Mouse (Mus musculus) hindbrain, embryonic 15.5 days (tissue): Measurements from ENCODE around the gene Phlda3. TPM values are rescaled to one million over a fixed set of nuclear protein-coding genes. Genes with fewer than 3 reads are reported as not detected.

Experiments
- ATAC-seq: fragments of 200-750 bp; cut with Nextera tagmentation; 2 replicates; pipeline ENCODE4 v1.8.0; 2017; ENCODE audit warnings: low read depth, moderate number of reproducible peaks, moderate TSS enrichment; ENCODE audit not compliant: low FRiP score
- H3K27ac ChIP-seq: fragments of 300-500 bp; sonication (generic); replicated peaks from 2 replicates; pipeline ENCODE4 v1.5.1; 2015; ENCODE audit warnings: mild to moderate bottlenecking, inconsistent platforms
- H3K27me3 ChIP-seq: fragments of 300-500 bp; sonication (generic); 2 replicates; pipeline ENCODE4 v1.6.1; 2015; ENCODE audit warnings: control low read depth, inconsistent platforms
- H3K36me3 ChIP-seq: fragments of 300-500 bp; sonication (generic); 2 replicates; pipeline ENCODE4 v1.6.1; 2015; ENCODE audit warnings: control low read depth, inconsistent platforms
- H3K4me1 ChIP-seq: fragments of 300-500 bp; sonication (generic); replicated peaks from 2 replicates; pipeline ENCODE4 v1.6.1; 2015; ENCODE audit warnings: control low read depth, inconsistent platforms
- H3K4me2 ChIP-seq: fragments of 300-500 bp; sonication (generic); 2 replicates; pipeline ENCODE4 v1.6.1; 2015; ENCODE audit warnings: moderate library complexity, mild to moderate bottlenecking, inconsistent platforms
- H3K4me3 ChIP-seq: fragments of 300-500 bp; sonication (generic); 2 replicates; pipeline ENCODE4 v1.5.1; 2015; ENCODE audit warnings: mild to moderate bottlenecking, inconsistent platforms
- H3K9ac ChIP-seq: fragments of 300-500 bp; sonication (generic); 2 replicates; pipeline ENCODE4 v1.6.1; 2015; ENCODE audit warnings: inconsistent platforms
- H3K9me3 ChIP-seq: fragments of 300-500 bp; sonication (generic); 2 replicates; pipeline ENCODE4 v1.6.1; 2016; ENCODE audit warnings: control low read depth, inconsistent platforms
- WGBS: fragments of 180-500 bp; shearing (Covaris S2); methylation state at CpG from one replicate; pipeline ENCODE4 v1.1.7; 2015; 5-methylcytosine and 5-hydroxymethylcytosine counted together
- polyA plus RNA-seq: library from polyadenylated mRNA; unstranded; fragments of >200 nt; fragmentation: Nextera tagmentation; extraction: Ambion mirVana; gene quantifications from 2 replicates; pipeline ENCODE4 v1.2.1, GENCODE M21; 2015

Gene Phlda3
- polyA plus RNA-seq, 1 experiment from 2014 or later = 39.9 TPM

- Histone ChIP-seq H3K9me3 (no peaks in the 10 kb centered on the region), H3K36me3 (no peaks in the 10 kb centered on the region), H3K27me3 (no peaks in the 10 kb centered on the region), H3K27ac (no peak overlapping the region), H3K4me1 (peaks cover 43% of the 10 kb centered on the region), H3K9ac (no peak overlapping the region), H3K4me2 (no peak overlapping the region), H3K4me3 (no peak overlapping the region)
- WGBS = 40% methylated on average over 11 of the region's 11 CpGs
- no peak for ATAC-seq
These were observed 33.8 kb upstream of the Phlda3 start for GRCm38 (mm10) chr1:135731897-135732684.

- Histone ChIP-seq H3K27ac (peak overlapping the region; percentile 57), H3K9me3 (no peaks in the 10 kb centered on the region), H3K4me2 (no peak overlapping the region), H3K4me1 (peaks cover 35% of the 10 kb centered on the region), H3K9ac (no peak overlapping the region), H3K27me3 (no peaks in the 10 kb centered on the region), H3K36me3 (no peaks in the 10 kb centered on the region), H3K4me3 (no peak overlapping the region)
- WGBS = 31% methylated on average over 5 of the region's 7 CpGs
- peak; percentile 81 for ATAC-seq
These were observed 31.5 kb upstream of the Phlda3 start for GRCm38 (mm10) chr1:135734225-135734937.

- Histone ChIP-seq H3K36me3 (no peaks in the 10 kb centered on the region), H3K9ac (no peak overlapping the region), H3K27ac (no peak overlapping the region), H3K9me3 (no peaks in the 10 kb centered on the region), H3K4me1 (peaks cover 32% of the 10 kb centered on the region), H3K4me2 (no peak overlapping the region), H3K27me3 (no peaks in the 10 kb centered on the region), H3K4me3 (no peak overlapping the region)
- 45% methylated on average over 6 of the region's 6 CpGs for WGBS
- no peak for ATAC-seq
These were observed 30.5 kb upstream of the Phlda3 start for GRCm38 (mm10) chr1:135735460-135735859.

DNA sequence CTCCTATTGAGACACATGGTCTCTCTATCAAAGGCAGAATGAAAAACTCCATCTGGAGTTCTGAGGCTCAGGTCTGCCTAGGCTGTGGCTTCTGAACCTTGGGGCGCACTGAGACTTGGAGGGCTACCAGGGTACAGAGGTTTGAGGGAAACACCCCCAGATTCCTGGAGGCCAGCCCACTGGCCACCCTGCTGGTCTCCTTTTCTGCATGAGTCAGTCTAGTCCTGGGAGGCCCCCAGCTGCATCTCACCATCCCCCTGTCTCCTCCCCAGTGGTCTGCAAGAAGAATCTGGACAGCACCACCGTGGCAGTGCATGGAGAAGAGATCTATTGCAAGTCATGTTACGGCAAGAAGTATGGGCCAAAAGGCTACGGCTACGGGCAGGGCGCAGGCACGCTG lies 20.9 kb upstream of the Phlda3 start:
- H3K9me3 ChIP-seq = no peaks in the 10 kb centered on the region
- no peak for ATAC-seq
- no peak overlapping the region for H3K27ac ChIP-seq
- H3K4me2 ChIP-seq = no peak overlapping the region
- peaks cover 8% of the 10 kb centered on the region for H3K4me1 ChIP-seq
- no peaks in the 10 kb centered on the region for H3K36me3 ChIP-seq
- 85% methylated on average over 7 of the region's 7 CpGs for WGBS
- no peak overlapping the region for H3K4me3 ChIP-seq
- H3K27me3 ChIP-seq = no peaks in the 10 kb centered on the region
- H3K9ac ChIP-seq = no peak overlapping the region

DNA sequence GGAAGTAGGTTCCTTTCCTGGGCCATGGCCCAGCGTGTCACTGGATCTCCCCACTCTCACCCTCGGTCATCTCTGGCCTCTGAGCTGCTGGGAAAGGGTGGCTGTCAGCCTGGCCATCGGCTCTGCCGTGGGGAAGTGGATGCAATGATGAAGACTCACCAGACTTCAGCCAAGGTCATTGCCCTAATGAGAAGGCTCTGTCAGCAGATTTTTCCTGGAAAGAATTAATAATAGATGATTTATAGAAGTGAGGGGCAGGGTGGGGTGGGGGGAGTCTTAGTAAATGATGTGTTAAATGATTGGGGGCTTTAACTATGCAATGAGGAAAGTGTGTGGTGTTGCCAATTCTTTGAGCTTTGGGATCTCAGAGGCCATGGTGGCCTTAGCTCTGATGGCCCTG lies 19.7 kb upstream of the Phlda3 start:
- no peaks in the 10 kb centered on the region for H3K9me3 ChIP-seq
- no peak overlapping the region for H3K9ac ChIP-seq
- no peaks in the 10 kb centered on the region for H3K27me3 ChIP-seq
- H3K27ac ChIP-seq = no peak overlapping the region
- no peak overlapping the region for H3K4me2 ChIP-seq
- WGBS = 87% methylated on average over 4 of the region's 4 CpGs
- peaks cover 2% of the 10 kb centered on the region for H3K4me1 ChIP-seq
- no peaks in the 10 kb centered on the region for H3K36me3 ChIP-seq
- H3K4me3 ChIP-seq = no peak overlapping the region
- no peak for ATAC-seq

DNA sequence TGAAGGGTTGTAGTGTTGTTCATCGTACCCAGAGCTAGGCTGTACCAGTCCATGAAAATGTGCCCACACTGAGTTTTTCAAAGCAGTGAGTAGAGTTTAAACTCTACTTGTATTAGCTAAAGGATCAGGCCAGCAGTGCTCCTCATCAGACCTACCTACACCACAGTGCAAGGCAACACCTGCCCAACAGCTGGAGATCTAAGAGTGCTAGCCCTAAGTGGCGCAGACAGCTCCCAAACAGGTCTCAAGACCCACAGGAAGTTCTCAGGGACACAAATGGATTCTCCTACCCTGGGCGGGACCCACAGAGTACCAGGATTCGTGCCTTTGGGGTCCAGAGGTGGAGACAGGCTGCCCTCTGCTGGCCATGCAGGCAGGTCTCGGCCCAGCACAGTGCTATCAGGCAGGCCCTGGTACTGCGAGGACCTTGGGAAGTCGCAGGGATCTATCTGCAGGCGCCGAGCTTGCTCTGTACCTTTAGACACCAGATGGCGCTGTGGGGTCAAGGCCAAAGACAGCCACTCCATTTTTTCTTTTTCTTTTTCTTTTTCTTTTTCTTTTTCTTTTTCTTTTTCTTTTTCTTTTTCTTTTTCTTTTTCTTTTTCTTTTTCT lies 13.1 kb upstream of the Phlda3 start:
- no peak overlapping the region for H3K27ac ChIP-seq
- WGBS = 13% methylated on average over 10 of the region's 10 CpGs
- H3K4me1 ChIP-seq = no peaks in the 10 kb centered on the region
- no peaks in the 10 kb centered on the region for H3K27me3 ChIP-seq
- no peak overlapping the region for H3K4me3 ChIP-seq
- ATAC-seq = peak; percentile 97
- H3K9ac ChIP-seq = no peak overlapping the region
- H3K4me2 ChIP-seq = no peak overlapping the region
- H3K9me3 ChIP-seq = no peaks in the 10 kb centered on the region
- no peaks in the 10 kb centered on the region for H3K36me3 ChIP-seq

- ATAC-seq = no peak
- H3K36me3 ChIP-seq = no peaks in the 10 kb centered on the region
- no peak overlapping the region for H3K4me3 ChIP-seq
- no peaks in the 10 kb centered on the region for H3K9me3 ChIP-seq
- H3K27ac ChIP-seq = no peak overlapping the region
- no peak overlapping the region for H3K9ac ChIP-seq
- 69% methylated on average over 9 of the region's 9 CpGs for WGBS
- H3K27me3 ChIP-seq = no peaks in the 10 kb centered on the region
- H3K4me2 ChIP-seq = no peak overlapping the region
- no peaks in the 10 kb centered on the region for H3K4me1 ChIP-seq
These were observed 10.6 kb upstream of the Phlda3 start for GRCm38 (mm10) chr1:135755287-135755686.

DNA sequence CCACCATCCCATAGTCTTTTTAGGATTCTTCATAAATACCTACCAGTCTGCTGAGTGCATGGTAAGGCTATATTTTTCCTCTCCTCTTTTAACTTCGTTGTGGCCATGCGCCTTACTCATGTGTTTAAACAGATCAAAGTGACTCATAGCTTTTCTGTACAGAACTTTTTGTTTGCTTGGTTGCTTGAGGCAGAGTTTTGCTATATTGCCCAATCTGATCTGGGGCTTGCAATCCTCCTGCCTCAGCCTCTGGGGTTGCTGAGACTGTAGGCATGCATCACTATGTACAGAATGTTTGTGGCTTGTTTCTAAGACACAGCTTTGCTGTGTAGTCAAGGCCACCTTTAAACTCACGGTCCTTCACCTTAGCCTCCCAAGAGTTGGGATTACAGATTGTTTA lies 10.0 kb upstream of the Phlda3 start:
- Histone ChIP-seq H3K4me2 (no peak overlapping the region), H3K27ac (no peak overlapping the region), H3K36me3 (no peaks in the 10 kb centered on the region), H3K4me1 (no peaks in the 10 kb centered on the region), H3K9me3 (no peaks in the 10 kb centered on the region), H3K4me3 (no peak overlapping the region), H3K27me3 (no peaks in the 10 kb centered on the region), H3K9ac (no peak overlapping the region)
- 90% methylated on average over 3 of the region's 3 CpGs for WGBS
- no peak for ATAC-seq

- 82% methylated on average over 8 of the region's 8 CpGs for WGBS
- Histone ChIP-seq H3K27me3 (no peaks in the 10 kb centered on the region), H3K4me2 (no peak overlapping the region), H3K4me3 (no peak overlapping the region), H3K9me3 (no peaks in the 10 kb centered on the region), H3K9ac (no peak overlapping the region), H3K27ac (no peak overlapping the region), H3K36me3 (no peaks in the 10 kb centered on the region), H3K4me1 (no peaks in the 10 kb centered on the region)
- ATAC-seq = no peak
These were observed 8.6 kb upstream of the Phlda3 start for GRCm38 (mm10) chr1:135757287-135757686.

- WGBS = 54% methylated on average over 4 of the region's 4 CpGs
These were observed 6.2 kb upstream of the Phlda3 start for GRCm38 (mm10) chr1:135759685-135760084.

GRCm38 (mm10) chr1:135760216-135760615 lies 5.7 kb upstream of the Phlda3 start:
- Histone ChIP-seq H3K4me2 (no peak overlapping the region), H3K36me3 (no peaks in the 10 kb centered on the region), H3K4me1 (no peaks in the 10 kb centered on the region), H3K9me3 (no peaks in the 10 kb centered on the region), H3K4me3 (no peak overlapping the region), H3K27me3 (no peaks in the 10 kb centered on the region), H3K9ac (no peak overlapping the region), H3K27ac (no peak overlapping the region)
- no peak for ATAC-seq
- WGBS = 80% methylated on average over 8 of the region's 8 CpGs

More at GRCm38 (mm10) chr1:135759685-135760084, 6.2 kb upstream of the Phlda3 start:
- Histone ChIP-seq H3K9ac (no peak overlapping the region), H3K4me3 (no peak overlapping the region), H3K27ac (no peak overlapping the region), H3K36me3 (no peaks in the 10 kb centered on the region), H3K4me2 (no peak overlapping the region), H3K27me3 (no peaks in the 10 kb centered on the region), H3K9me3 (no peaks in the 10 kb centered on the region), H3K4me1 (no peaks in the 10 kb centered on the region)
- no peak for ATAC-seq

DNA sequence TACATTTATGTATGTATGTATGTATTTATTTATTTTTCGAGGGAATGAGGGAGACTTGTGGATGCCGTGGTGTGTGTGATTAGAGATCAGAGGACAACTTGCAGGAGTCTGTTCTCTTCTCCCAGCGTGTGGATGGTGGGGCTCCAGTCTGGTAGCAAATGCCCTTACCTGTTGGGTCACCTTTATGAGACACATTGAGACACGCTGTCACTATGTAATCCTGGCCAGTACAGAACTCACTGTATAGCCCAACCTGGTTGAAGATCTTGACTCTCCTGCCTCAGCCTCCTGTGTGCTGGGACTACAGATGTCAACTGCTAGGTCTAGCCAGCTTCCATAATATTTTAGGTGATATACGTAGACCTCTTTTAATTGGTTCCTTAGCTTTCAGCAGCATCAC lies 4.2 kb upstream of the Phlda3 start:
- H3K36me3 ChIP-seq = no peaks in the 10 kb centered on the region
- H3K4me3 ChIP-seq = no peak overlapping the region
- no peak overlapping the region for H3K4me2 ChIP-seq
- no peak for ATAC-seq
- H3K9ac ChIP-seq = no peak overlapping the region
- no peaks in the 10 kb centered on the region for H3K27me3 ChIP-seq
- no peak overlapping the region for H3K27ac ChIP-seq
- H3K9me3 ChIP-seq = no peaks in the 10 kb centered on the region
- 91% methylated on average over 5 of the region's 5 CpGs for WGBS
- H3K4me1 ChIP-seq = peaks cover 12% of the 10 kb centered on the region
